12 mouse cellular contexts compared by ENCODE assay signal in the genomic region with DNA sequence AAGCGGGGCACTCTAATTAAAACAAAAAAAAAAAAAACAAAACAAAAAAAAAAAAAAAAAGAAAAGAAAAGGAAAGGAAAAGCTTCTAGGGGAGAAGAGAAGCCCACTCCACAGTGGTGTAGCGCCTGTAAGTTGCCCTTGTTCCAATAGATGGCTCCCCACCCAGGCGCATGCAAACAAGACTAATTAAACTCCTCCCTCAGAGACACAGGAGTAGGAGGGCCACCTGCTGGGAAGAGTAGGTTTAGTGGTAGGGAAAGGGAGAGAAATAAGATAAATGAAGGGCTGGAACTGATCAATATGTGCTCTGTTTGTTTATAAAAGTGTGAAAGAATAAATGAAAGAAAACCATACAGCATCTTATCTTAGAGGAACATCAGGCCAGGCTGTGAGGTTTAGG.
DNase-seq lines count a peak whose midpoint lies in the region; ATAC-seq and TF ChIP-seq lines count a peak whose summit lies in the region.
"Had no signal": no experiment of that assay in that cellular context is flagged by ENCODE, and none has a peak within 500 bp of the region (broad histone marks: within the 10 kb centered on the region; RNA-seq: fewer than 3 reads in every experiment).

No protein-coding gene starts in this region.

- no peaks in the 10 kb centered on the region for H3K4me1 ChIP-seq in intestine, postnatal 0 days (replicated peaks; ENCODE audit: control insufficient read depth, insufficient read depth, low read length)
- no peaks in the 10 kb centered on the region for H3K4me1 ChIP-seq in intestine, embryonic 15.5 days (replicated peaks)
- no peaks in the 10 kb centered on the region for H3K4me1 ChIP-seq in liver, embryonic 13.5 days (replicated peaks)
- no peaks in the 10 kb centered on the region for H3K4me1 ChIP-seq in limb, embryonic 10.5 days
- H3K4me1 ChIP-seq in forebrain, embryonic 16.5 days (replicated peaks; ENCODE audit: control insufficient read depth, insufficient read depth, low read length), result no peaks in the 10 kb centered on the region
- H3K4me1 ChIP-seq: embryonic facial prominence, embryonic 12.5 days; hindbrain, embryonic 10.5 days; midbrain, embryonic 12.5 days; stomach, embryonic 15.5 days had no signal

- H3K4me3 ChIP-seq in intestine, postnatal 0 days (ENCODE audit: low read depth, low read length), result no peak overlapping the region
- H3K4me3 ChIP-seq in intestine, embryonic 15.5 days (replicated peaks), result no peak overlapping the region
- H3K4me3 ChIP-seq in liver, embryonic 13.5 days (replicated peaks), result no peak overlapping the region
- no peak overlapping the region for H3K4me3 ChIP-seq in limb, embryonic 10.5 days
- H3K4me3 ChIP-seq in forebrain, embryonic 16.5 days (replicated peaks; ENCODE audit: low read length), result no peak overlapping the region
- H3K4me3 ChIP-seq: embryonic facial prominence, embryonic 12.5 days; hindbrain, embryonic 10.5 days; midbrain, embryonic 12.5 days; stomach, embryonic 15.5 days had no signal

- ATAC-seq in intestine, postnatal 0 days, result no peak
- ATAC-seq in intestine, embryonic 15.5 days, result no peak
- ATAC-seq in liver, embryonic 13.5 days (ENCODE audit: low read depth), result no peak
- no peak for ATAC-seq in forebrain, embryonic 16.5 days

- no peak overlapping the region for H3K9ac ChIP-seq in intestine, postnatal 0 days (ENCODE audit: low read depth, low read length)
- no peak overlapping the region for H3K9ac ChIP-seq in intestine, embryonic 15.5 days
- no peak overlapping the region for H3K9ac ChIP-seq in liver, embryonic 13.5 days
- H3K9ac ChIP-seq in forebrain, embryonic 16.5 days (replicated peaks; ENCODE audit: low read depth, low read length), result no peak overlapping the region
- H3K9ac ChIP-seq: embryonic facial prominence, embryonic 12.5 days; midbrain, embryonic 12.5 days; stomach, embryonic 15.5 days had no signal

- H3K4me2 ChIP-seq in intestine, postnatal 0 days (replicated peaks; ENCODE audit: low read depth), result no peak overlapping the region
- no peak overlapping the region for H3K4me2 ChIP-seq in intestine, embryonic 15.5 days (replicated peaks)
- no peak overlapping the region for H3K4me2 ChIP-seq in liver, embryonic 13.5 days
- no peak overlapping the region for H3K4me2 ChIP-seq in forebrain, embryonic 16.5 days (ENCODE audit: low read length)
- H3K4me2 ChIP-seq: embryonic facial prominence, embryonic 12.5 days; midbrain, embryonic 12.5 days; stomach, embryonic 15.5 days had no signal

- no peak overlapping the region for H3K27ac ChIP-seq in intestine, postnatal 0 days (ENCODE audit: low read depth, low read length)
- no peak overlapping the region for H3K27ac ChIP-seq in intestine, embryonic 15.5 days
- no peak overlapping the region for H3K27ac ChIP-seq in liver, embryonic 13.5 days
- H3K27ac ChIP-seq in limb, embryonic 10.5 days, result no peak overlapping the region
- no peak overlapping the region for H3K27ac ChIP-seq in forebrain, embryonic 16.5 days (ENCODE audit: low read length)
- H3K27ac ChIP-seq: embryonic facial prominence, embryonic 12.5 days; hindbrain, embryonic 10.5 days; midbrain, embryonic 12.5 days; stomach, embryonic 15.5 days had no signal

- no peaks in the 10 kb centered on the region for H3K27me3 ChIP-seq in intestine, postnatal 0 days (replicated peaks; ENCODE audit: control insufficient read depth, insufficient read depth, low read length)
- no peaks in the 10 kb centered on the region for H3K27me3 ChIP-seq in intestine, embryonic 15.5 days (replicated peaks)
- peaks cover 37% of the 10 kb centered on the region for H3K27me3 ChIP-seq in liver, embryonic 13.5 days
- H3K27me3 ChIP-seq in limb, embryonic 10.5 days (ENCODE audit: low read depth, poor library complexity, severe bottlenecking), result peaks cover 7% of the 10 kb centered on the region; the same call in 1 of the 2 replicates
- no peaks in the 10 kb centered on the region for H3K27me3 ChIP-seq in forebrain, embryonic 16.5 days (replicated peaks; ENCODE audit: control insufficient read depth, insufficient read depth, low read length)
- H3K27me3 ChIP-seq: embryonic facial prominence, embryonic 12.5 days; midbrain, embryonic 12.5 days; stomach, embryonic 15.5 days had no signal

- no peaks in the 10 kb centered on the region for H3K9me3 ChIP-seq in intestine, postnatal 0 days (ENCODE audit: control insufficient read depth)
- H3K9me3 ChIP-seq in intestine, embryonic 15.5 days, result no peaks in the 10 kb centered on the region
- H3K9me3 ChIP-seq in liver, embryonic 13.5 days (replicated peaks), result no peaks in the 10 kb centered on the region
- H3K9me3 ChIP-seq in limb, embryonic 10.5 days (replicated peaks), result no peaks in the 10 kb centered on the region
- H3K9me3 ChIP-seq in forebrain, embryonic 16.5 days (ENCODE audit: control insufficient read depth, low read length), result no peaks in the 10 kb centered on the region
- H3K9me3 ChIP-seq: embryonic facial prominence, embryonic 12.5 days; hindbrain, embryonic 10.5 days; midbrain, embryonic 12.5 days; stomach, embryonic 15.5 days had no signal

- DNase-seq in 3T3-L1 (ENCODE audit: low read depth, low spot score), result peak; percentile 1
- DNase-seq in ZHBTc4 (ENCODE audit: low read depth, low spot score), result peak; percentile 69
- peak; percentile 12 for DNase-seq in liver, embryonic 13.5 days
- no peak for DNase-seq in limb, embryonic 10.5 days (ENCODE audit: low spot score)
- no peak for DNase-seq in frontal cortex, postnatal 14 days (ENCODE audit: low spot score in 2 of 2)

- 83% methylated on average over 3 of the region's 3 CpGs for WGBS in intestine, postnatal 0 days
- WGBS in intestine, embryonic 15.5 days, result 74% methylated on average over 3 of the region's 3 CpGs
- 51% methylated on average over 3 of the region's 3 CpGs for WGBS in liver, embryonic 13.5 days (ENCODE audit: insufficient replicate concordance)
- 67% methylated on average over 3 of the region's 3 CpGs for WGBS in limb, embryonic 10.5 days
- 59% methylated on average over 3 of the region's 3 CpGs for WGBS in forebrain, embryonic 16.5 days

- no peaks in the 10 kb centered on the region for H3K36me3 ChIP-seq in intestine, postnatal 0 days (ENCODE audit: control insufficient read depth, insufficient read depth)
- no peaks in the 10 kb centered on the region for H3K36me3 ChIP-seq in intestine, embryonic 15.5 days
- H3K36me3 ChIP-seq in liver, embryonic 13.5 days, result no peaks in the 10 kb centered on the region
- H3K36me3 ChIP-seq in limb, embryonic 10.5 days, result no peaks in the 10 kb centered on the region
- H3K36me3 ChIP-seq in forebrain, embryonic 16.5 days (ENCODE audit: control insufficient read depth, insufficient read depth), result no peaks in the 10 kb centered on the region
- H3K36me3 ChIP-seq: embryonic facial prominence, embryonic 12.5 days; hindbrain, embryonic 10.5 days; midbrain, embryonic 12.5 days; stomach, embryonic 15.5 days had no signal

- TF ChIP-seq CTCF in intestine, postnatal 0 days (IDR thresholded peaks at IDR 0.05; ENCODE audit: low read depth), result peak; percentile 63

Comparison
In these comparisons a context has a peak if more than half of its experiments do, and no peak if none do; other contexts are left out.
1. DNase-seq: peak in 3T3-L1 (single experiment), ZHBTc4 (single experiment) and liver, embryonic 13.5 days (single experiment); none in limb, embryonic 10.5 days (single experiment) and frontal cortex, postnatal 14 days (0 of 2).